Mouse (Mus musculus) ovary, postnatal 14 days (tissue): ENCODE results near the gene Gm9844.
"Not testable (repeated sequence)": the region's sequence is repeated elsewhere in the genome, so short reads cannot be mapped to it uniquely, and the experiment has no call there.

Experiments used
- DNase-seq: peaks from one replicate; pipeline ENCODE4 v3.0.0; 2022; ENCODE audit warnings: low spot score

The Gm9844 gene

DNA sequence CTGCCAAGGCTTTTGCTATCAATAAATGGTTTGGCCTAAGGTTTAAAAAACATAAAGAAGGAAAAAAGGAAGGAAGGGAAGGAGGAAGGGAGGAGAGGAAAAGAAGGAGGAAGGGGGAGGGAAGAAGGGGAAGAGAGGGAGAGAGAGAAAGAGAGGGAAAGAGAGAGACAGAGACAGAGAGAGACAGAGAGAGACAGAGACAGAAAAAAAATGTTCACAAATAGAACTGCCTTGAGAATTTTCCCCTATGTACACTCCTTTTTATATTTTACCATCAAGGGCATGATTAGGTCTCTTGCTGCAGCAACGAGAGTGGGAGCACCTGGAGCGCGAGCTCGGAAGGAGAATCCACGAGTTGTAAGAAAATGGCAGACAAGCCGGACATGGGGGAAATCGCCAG is at the start of gene Gm9844:
Gene Gm9844 (plus strand): TSS at position 301 of the 400 bp plus-strand sequence.
- no peak for DNase-seq

GRCm38 (mm10) chr7:24817502-24817901 is 44.5 kb upstream of the Gm9844 start:
- DNase-seq, result peak; percentile 60

- no peak for DNase-seq
Observed at GRCm38 (mm10) chr7:24824452-24824851, 37.6 kb upstream of the Gm9844 start.

DNA sequence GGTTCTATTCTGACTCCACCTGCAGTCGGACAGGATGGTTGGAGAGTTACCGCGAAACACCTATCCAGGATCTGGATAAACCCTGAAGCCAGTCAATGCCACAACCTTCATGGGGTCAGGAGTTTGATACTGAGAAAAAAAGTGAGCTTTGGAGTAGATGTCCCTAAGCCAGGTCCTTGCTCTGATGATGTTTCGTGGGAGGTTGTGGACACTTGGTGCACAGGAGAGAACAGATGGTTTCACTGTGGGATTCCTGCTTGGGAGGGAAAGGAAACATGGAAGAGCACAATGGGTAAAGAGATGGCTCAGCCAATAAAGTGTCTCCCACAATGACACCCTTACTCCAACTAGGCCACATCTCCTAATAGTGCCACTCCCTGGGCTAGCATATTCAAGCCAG is 34.8 kb upstream of the Gm9844 start:
- no peak for DNase-seq

DNA sequence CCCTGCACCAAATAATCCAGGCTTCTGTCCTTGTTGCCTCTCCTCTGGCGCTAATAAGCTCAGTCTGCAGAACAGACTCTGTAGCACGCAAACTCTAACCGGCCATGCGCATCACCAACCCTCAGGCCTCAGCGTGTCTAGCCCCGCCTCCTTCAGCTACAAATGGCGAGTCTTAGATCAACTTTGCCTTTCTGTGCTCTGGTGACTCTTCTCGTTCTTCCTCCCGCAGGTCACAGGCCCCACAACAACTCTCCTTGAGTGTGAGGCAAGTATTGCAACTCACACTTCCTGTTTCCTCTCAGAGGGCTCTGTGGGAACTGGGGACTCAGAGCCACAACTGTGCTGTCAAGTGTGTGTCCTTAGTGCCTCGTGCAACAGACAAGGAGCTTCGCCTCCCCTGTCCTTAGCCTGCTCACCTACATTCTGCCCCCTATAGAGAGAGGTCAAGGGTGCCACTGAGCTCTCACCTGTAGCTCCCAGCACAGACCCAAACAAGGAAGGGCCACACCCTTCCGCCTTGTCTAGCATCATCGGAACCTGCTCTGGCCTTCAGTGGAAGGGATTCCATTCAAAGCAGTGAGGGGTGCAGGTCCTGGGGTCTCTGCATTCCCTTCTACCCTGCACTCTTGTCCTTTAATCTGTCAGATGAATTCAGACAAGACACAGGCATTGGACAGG is 23.1 kb upstream of the Gm9844 start:
- DNase-seq, result not testable (repeated sequence)

DNA sequence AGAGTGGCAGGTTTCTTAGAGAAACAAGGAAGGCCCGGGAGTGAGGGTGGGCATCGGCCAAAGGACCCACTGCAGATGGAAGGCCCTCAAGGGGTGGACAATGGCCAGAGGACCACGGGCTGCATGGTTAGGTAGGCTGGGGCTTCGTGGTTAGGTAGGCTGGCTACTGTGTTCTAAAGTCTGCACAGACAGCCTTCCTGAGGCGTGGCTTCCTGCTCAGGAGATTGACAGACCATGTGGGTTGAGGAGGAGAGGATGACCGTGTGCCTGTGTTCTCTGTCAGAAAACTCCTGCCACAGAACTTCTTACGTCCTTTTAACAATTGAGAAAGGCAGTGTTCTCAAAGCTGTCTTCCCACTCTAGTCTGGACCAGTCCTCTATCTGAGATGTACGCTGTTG is 22.6 kb upstream of the Gm9844 start:
- DNase-seq, result no peak

DNA sequence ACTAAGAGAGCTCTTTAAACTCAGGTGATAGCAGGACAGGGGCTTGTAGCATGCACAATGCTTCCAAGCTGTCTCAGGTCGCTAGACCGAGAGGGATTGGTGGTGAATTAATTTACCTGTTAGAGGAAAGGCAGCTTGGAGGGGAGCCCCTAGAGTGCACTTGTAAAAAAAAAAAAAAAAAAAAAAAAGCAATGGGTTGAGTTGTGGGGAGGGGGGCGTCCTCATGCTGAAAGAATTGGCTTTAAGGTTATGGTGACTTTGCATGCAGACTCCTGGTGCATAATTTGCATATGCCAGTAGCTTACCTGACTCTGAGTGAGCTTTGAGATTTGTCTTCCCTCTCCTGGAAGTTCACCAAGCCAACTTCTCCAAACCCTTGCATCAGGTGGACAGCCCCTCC is 21.7 kb upstream of the Gm9844 start:
- DNase-seq, result no peak

DNA sequence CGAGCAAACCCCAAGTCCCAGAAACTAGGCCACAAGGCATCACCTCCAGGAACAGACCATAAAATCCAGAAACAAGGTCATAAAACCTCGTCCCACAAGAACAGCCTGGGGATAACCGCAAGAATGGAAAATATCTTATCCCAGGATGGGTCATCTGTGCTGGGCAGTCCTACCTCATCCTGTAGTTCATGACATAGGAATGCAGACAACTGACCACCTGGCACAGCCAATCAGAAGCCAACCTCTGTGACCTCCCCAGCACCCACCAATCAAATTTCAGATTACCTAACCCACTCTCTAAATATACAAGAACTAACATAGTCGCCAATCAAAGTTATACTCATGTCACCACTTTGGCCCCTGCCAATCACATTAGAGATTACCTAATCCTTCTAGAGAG is 21.0 kb upstream of the Gm9844 start:
- no peak for DNase-seq

- no peak for DNase-seq
Observed at GRCm38 (mm10) chr7:24844144-24844543, 17.9 kb upstream of the Gm9844 start.

DNA sequence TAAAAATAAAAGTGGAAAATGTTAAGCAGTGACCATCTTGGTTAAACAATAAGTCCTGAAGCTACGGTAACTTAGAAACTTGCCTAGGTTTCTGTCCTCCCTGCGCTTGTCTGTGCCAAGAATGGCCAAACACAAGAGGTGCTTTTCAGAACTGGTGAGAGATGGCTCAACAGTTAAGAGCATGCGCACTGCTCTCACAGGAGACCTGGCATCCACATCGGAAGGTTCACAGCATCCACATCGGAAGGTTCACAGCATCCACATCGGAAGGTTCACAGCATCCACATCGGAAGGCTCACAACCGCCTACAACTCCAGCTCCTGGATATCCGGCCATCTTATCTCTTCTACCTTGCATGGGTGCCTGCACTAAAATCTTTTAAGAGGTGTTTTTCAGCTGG is 16.8 kb upstream of the Gm9844 start:
- no peak for DNase-seq

DNA sequence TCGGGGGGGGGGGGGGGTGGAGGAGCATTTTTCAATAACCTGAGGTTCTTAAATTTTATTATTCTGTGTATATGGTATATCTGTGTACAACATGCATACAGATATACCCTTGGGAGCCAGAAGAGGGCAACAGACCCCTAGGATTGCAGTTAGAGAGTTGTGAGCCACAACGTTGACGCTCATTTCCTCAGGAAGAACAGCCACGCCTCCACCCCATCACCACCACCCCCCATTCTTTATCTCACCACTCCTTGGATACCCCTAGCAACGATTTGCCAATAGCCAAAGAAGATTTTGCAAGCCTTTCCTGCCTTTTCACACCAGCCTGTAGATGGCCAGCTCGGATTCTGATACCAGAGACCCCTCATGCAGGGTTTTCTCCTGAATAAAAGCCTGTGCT is 16.3 kb upstream of the Gm9844 start:
- no peak for DNase-seq

DNA sequence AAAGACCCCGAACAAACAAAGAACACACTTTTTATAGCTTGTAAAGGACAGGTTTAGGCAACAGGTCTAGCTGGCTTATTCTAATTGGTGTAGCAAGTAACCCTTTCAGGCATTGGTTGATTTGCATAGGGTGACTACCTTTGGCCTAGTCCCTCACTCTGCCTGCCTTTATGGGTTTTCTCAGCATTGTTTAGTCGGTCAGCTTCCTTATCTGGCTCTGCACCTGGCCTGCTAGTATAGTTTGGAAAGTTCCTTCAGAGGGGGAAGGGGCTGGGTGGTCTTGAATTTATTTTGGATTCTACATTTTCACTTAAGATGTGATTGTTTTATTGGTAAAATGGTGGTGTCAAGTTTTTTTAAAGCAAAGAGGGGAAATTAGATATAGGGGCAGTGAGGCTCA is 15.4 kb upstream of the Gm9844 start:
- not testable (repeated sequence) for DNase-seq

DNA sequence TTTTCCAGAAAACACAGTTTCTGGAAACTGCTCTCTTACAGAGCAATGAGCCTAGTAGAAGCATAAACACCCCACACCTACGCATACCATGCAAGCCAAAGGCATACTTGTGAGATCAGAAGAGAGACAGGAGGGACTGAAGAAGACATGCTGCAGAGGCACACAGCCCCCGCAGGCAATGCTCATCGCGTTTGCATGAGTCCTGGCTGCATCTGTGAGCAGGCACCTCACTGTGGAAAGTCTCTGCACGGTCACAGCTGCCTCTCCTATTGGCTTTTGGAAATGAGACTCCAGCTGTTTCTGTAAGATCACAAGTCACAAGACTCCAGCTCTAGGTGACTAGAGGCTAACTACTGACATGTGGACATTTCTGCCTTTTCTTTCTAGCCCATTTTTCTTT is 11.9 kb upstream of the Gm9844 start:
- no peak for DNase-seq

DNA sequence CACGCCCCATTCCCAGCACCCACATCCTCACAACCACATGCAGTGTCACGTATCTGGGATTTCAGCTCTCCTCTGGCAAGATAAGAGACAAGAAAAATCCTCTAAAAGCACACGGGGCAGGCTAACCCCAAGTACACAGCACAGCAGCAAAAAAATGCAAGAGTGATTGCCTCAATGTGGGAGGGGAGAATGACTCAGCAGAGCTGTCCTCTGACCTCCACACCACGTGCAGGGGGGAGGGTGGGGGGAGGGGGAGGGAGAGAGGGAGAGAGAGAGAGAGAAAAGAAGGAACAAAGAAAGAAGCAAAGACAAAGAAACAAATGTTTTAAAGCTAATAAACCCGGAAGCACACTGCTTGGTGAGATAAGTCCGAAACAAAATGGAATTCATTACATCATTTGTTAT is 11.1 kb upstream of the Gm9844 start:
- no peak for DNase-seq

- no peak for DNase-seq
Observed at GRCm38 (mm10) chr7:24851596-24852325, 10.3 kb upstream of the Gm9844 start.

DNA sequence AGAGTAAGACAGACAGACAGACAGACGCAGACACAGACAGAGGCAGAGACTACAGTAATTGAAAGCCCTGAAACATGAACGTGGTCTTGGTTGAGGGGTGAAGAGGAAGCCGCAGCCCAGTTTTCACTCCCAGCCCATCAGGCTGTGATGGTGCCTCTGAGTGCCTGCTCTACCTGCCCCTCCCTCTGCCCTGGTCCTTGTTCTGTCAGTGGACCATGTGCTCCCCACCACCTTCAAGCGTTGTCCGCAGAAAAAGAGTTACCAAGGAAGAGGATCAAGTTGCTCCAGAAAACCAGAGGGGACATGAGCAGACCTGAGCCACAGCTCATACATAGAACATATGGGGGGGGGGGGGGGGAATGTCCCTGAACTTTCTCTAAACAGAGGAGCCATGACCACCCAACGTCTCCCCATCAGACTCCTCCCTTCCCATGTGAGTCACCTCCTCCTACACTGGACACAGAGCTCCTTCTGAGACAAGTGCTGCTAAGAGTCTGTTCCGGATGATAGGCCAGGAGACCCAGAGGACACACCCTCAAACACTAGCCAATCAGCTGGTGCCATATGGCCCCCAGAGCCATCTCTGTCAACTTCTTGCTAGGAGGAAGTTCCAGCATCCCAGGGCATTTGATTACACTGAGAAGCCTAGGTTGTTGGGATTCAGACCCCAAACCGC is 9.3 kb upstream of the Gm9844 start:
- DNase-seq, result no peak

GRCm38 (mm10) chr7:24853233-24853563 is 8.8 kb upstream of the Gm9844 start:
- no peak for DNase-seq

GRCm38 (mm10) chr7:24853695-24854094 is 8.3 kb upstream of the Gm9844 start:
- no peak for DNase-seq

DNA sequence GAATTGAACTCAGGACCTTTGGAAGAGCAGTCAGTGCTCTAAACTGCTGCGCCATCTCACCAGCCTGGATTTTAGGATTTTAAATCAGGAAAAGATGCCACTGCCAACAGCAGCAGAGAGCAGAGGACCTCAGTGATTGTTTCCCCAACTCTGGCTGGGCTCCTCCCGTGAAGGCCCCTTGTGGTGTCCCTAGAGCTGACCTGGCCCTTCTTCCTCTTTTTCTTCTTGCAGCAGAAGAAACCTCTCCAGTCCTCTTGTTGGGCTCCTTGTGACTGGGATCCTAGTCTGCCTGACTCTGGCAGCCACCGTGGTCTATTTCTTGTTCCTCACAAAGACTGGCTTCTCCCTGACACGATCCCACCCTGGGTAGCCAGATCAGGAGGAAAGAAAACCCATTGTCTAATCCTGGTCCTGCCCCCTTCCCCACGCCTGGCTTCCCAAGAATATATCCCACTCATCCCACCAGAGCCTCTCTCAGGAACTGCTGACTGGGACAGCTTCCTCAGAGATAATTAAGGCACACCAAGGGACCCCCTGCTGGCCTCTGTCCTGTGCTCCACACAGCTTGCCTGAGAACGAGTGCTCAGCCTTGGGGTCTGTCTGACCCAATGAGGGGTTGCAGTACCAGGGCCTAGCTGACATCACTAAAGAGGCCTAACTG is 5.4 kb upstream of the Gm9844 start:
- DNase-seq, result no peak

- no peak for DNase-seq
Observed at GRCm38 (mm10) chr7:24859234-24859633, 2.8 kb upstream of the Gm9844 start.

DNA sequence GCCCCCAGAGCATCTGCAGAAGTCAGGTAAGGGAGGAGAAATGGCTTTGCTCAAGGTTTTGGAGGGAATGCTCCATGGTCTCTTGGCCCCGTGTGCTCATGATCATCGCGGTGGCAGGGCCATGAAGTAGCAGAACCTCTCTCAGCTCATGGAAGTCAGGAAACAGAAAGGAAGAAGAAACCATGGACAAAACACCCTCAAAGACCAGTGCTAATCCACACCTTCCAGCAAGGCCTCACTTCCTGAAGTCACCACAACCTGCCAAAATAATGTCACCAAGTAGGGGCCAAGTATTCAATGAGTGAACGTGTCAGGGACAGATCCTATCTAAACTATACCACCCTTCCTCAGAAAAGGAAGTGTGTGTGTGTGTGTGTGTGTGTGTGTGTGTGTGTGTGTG is 840 bp downstream of the Gm9844 start:
- no peak for DNase-seq

GRCm38 (mm10) chr7:24864156-24864555 is 2.1 kb downstream of the Gm9844 start:
- no peak for DNase-seq

GRCm38 (mm10) chr7:24869080-24869479 is 7.1 kb downstream of the Gm9844 start:
- no peak for DNase-seq
